Mouse (Mus musculus): ENCODE measurements around the gene Pltp. TPM values are rescaled to one million over a fixed set of nuclear protein-coding genes. Genes with fewer than 3 reads are reported as not detected.

Pltp gene
- polyA plus RNA-seq, 1 experiment from 2014 or later: 83.9 TPM

Other genes starting within 250 kb of the Pltp start
- not detected in 2 replicates for gene Wfdc6b, start 244.2 kb downstream of the Pltp start, polyA plus RNA-seq (2015; fragmentation: Nextera tagmentation; extraction: Ambion mirVana)
- gene Wfdc8, start 244.1 kb downstream of the Pltp start, polyA plus RNA-seq (2015; fragmentation: Nextera tagmentation; extraction: Ambion mirVana): not detected in 2 replicates
- not detected in 2 replicates for gene Wfdc16, start 218.9 kb downstream of the Pltp start, polyA plus RNA-seq (2015; fragmentation: Nextera tagmentation; extraction: Ambion mirVana)
- not detected in 2 replicates for gene Wfdc10, start 201.7 kb downstream of the Pltp start, polyA plus RNA-seq (2015; fragmentation: Nextera tagmentation; extraction: Ambion mirVana)
- not detected in 2 replicates for gene Wfdc9, start 201.1 kb downstream of the Pltp start, polyA plus RNA-seq (2015; fragmentation: Nextera tagmentation; extraction: Ambion mirVana)
- not detected in 2 replicates for gene Wfdc11, start 183.6 kb downstream of the Pltp start, polyA plus RNA-seq (2015; fragmentation: Nextera tagmentation; extraction: Ambion mirVana)
- not detected in 2 replicates for gene Wfdc13, start 172.6 kb downstream of the Pltp start, polyA plus RNA-seq (2015; fragmentation: Nextera tagmentation; extraction: Ambion mirVana)
- not detected in 2 replicates for gene Spint4, start 159.2 kb downstream of the Pltp start, polyA plus RNA-seq (2015; fragmentation: Nextera tagmentation; extraction: Ambion mirVana)
- not detected in 2 replicates for gene Spint5, start 142.4 kb downstream of the Pltp start, polyA plus RNA-seq (2015; fragmentation: Nextera tagmentation; extraction: Ambion mirVana)
- 1.5 and 1.7 TPM in 2 replicates for gene Wfdc3, start 111.8 kb downstream of the Pltp start, polyA plus RNA-seq (2015; fragmentation: Nextera tagmentation; extraction: Ambion mirVana)
- 55.1 and 58.4 TPM in 2 replicates for gene Dnttip1, start 111.7 kb downstream of the Pltp start, polyA plus RNA-seq (2015; fragmentation: Nextera tagmentation; extraction: Ambion mirVana)
- gene Ube2c, start 87.8 kb downstream of the Pltp start, polyA plus RNA-seq (2015; fragmentation: Nextera tagmentation; extraction: Ambion mirVana): 35.4 and 45.7 TPM in 2 replicates
- 0.43 TPM in 1 of 2 replicates, not detected in the other for gene Tnnc2, start 77.7 kb downstream of the Pltp start, polyA plus RNA-seq (2015; fragmentation: Nextera tagmentation; extraction: Ambion mirVana)
- gene Snx21, start 71.9 kb downstream of the Pltp start, polyA plus RNA-seq (2015; fragmentation: Nextera tagmentation; extraction: Ambion mirVana): 35.3 and 41.4 TPM in 2 replicates
- gene Acot8, start 52.8 kb downstream of the Pltp start, polyA plus RNA-seq (2015; fragmentation: Nextera tagmentation; extraction: Ambion mirVana): 17.8 and 19.6 TPM in 2 replicates
- 17.0 and 17.4 TPM in 2 replicates for gene Zswim3, start 52.6 kb downstream of the Pltp start, polyA plus RNA-seq (2015; fragmentation: Nextera tagmentation; extraction: Ambion mirVana)
- 29.5 and 29.9 TPM in 2 replicates for gene Zswim1, start 35.0 kb downstream of the Pltp start, polyA plus RNA-seq (2015; fragmentation: Nextera tagmentation; extraction: Ambion mirVana)
- not detected in 2 replicates for gene Spata25, start 29.2 kb downstream of the Pltp start, polyA plus RNA-seq (2015; fragmentation: Nextera tagmentation; extraction: Ambion mirVana)
- gene Ctsa, start 24.8 kb downstream of the Pltp start, polyA plus RNA-seq (2015; fragmentation: Nextera tagmentation; extraction: Ambion mirVana): 95.4 and 95.6 TPM in 2 replicates
- 5.4 and 7.0 TPM in 2 replicates for gene Neurl2, start 24.3 kb downstream of the Pltp start, polyA plus RNA-seq (2015; fragmentation: Nextera tagmentation; extraction: Ambion mirVana)
- gene Pcif1, start 21.6 kb upstream of the Pltp start, polyA plus RNA-seq (2015; fragmentation: Nextera tagmentation; extraction: Ambion mirVana): 78.9 and 85.6 TPM in 2 replicates
- gene Zfp335, start 54.0 kb upstream of the Pltp start, polyA plus RNA-seq (2015; fragmentation: Nextera tagmentation; extraction: Ambion mirVana): 16.2 and 16.9 TPM in 2 replicates
- gene Mmp9, start 83.1 kb upstream of the Pltp start, polyA plus RNA-seq (2015; fragmentation: Nextera tagmentation; extraction: Ambion mirVana): 26.7 and 28.0 TPM in 2 replicates
- gene Slc12a5, start 103.1 kb upstream of the Pltp start, polyA plus RNA-seq (2015; fragmentation: Nextera tagmentation; extraction: Ambion mirVana): 52.8 and 57.7 TPM in 2 replicates
- gene Ncoa5, start 177.2 kb upstream of the Pltp start, polyA plus RNA-seq (2015; fragmentation: Nextera tagmentation; extraction: Ambion mirVana): 105 and 129 TPM in 2 replicates
- 6.0 TPM in 2 replicates for gene Cd40, start 197.9 kb upstream of the Pltp start, polyA plus RNA-seq (2015; fragmentation: Nextera tagmentation; extraction: Ambion mirVana)
- not detected in 2 replicates for gene 1700025C18Rik, start 233.0 kb upstream of the Pltp start, polyA plus RNA-seq (2015; fragmentation: Nextera tagmentation; extraction: Ambion mirVana)